Mouse (Mus musculus) embryonic facial prominence, embryonic 15.5 days (tissue): ENCODE data around the gene Zw10. TPM values are rescaled to one million over a fixed set of nuclear protein-coding genes. Genes with fewer than 3 reads are reported as not detected.

Experiments
- polyA plus RNA-seq: library from polyadenylated mRNA; unstranded; fragments of >200 nt; fragmentation: Nextera tagmentation; extraction: Ambion mirVana; gene quantifications from 2 replicates; pipeline ENCODE4 v1.2.1, GENCODE M21; 2015

Gene Zw10
- polyA plus RNA-seq, 1 experiment from 2014 or later = 37.3 TPM

Other genes with a start within 250 kb of the Zw10 start
- 9.1 and 10.0 TPM in 2 replicates for gene Zbtb16, start 219.4 kb upstream of the Zw10 start, polyA plus RNA-seq
- gene Htr3a, start 144.5 kb upstream of the Zw10 start, polyA plus RNA-seq = 1.4 and 1.9 TPM in 2 replicates
- 0.11 and 0.25 TPM in 2 replicates for gene Htr3b, start 90.6 kb upstream of the Zw10 start, polyA plus RNA-seq
- 29.7 and 33.0 TPM in 2 replicates for gene Usp28, start 70.2 kb upstream of the Zw10 start, polyA plus RNA-seq
- 0.75 and 1.2 TPM in 2 replicates for gene Tmprss5, start 25.6 kb downstream of the Zw10 start, polyA plus RNA-seq
- gene Gm4894, start 194.9 kb downstream of the Zw10 start, polyA plus RNA-seq = not detected in 2 replicates